Mouse (Mus musculus) neural tube, embryonic 12.5 days (tissue): Measurements from ENCODE around the gene Olfr1057. TPM values are rescaled to one million over a fixed set of nuclear protein-coding genes. Genes with fewer than 3 reads are reported as not detected.
"Not testable (repeated sequence)": the region's sequence is repeated elsewhere in the genome, so short reads cannot be mapped to it uniquely, and the experiment has no call there.

Experiments
- ATAC-seq: fragments of 200-750 bp; cut with Nextera tagmentation; 2 replicates; pipeline ENCODE4 v1.8.0; 2017; ENCODE audit warnings: low read depth, mild to moderate bottlenecking, moderate TSS enrichment, moderate library complexity; ENCODE audit not compliant: low FRiP score
- H3K27ac ChIP-seq: fragments of 300-500 bp; sonication (generic); 2 replicates; pipeline ENCODE4 v1.5.1; 2016
- H3K27me3 ChIP-seq: fragments of 300-500 bp; sonication (generic); replicated peaks from 2 replicates; pipeline ENCODE4 v1.6.1; 2016; ENCODE audit warnings: mild to moderate bottlenecking
- H3K36me3 ChIP-seq: fragments of 300-500 bp; sonication (generic); 2 replicates; pipeline ENCODE4 v1.6.1; 2016; ENCODE audit warnings: mild to moderate bottlenecking
- H3K4me1 ChIP-seq: fragments of 300-500 bp; sonication (generic); 2 replicates; pipeline ENCODE4 v1.6.1; 2016
- H3K4me2 ChIP-seq: fragments of 300-500 bp; sonication (generic); replicated peaks from 2 replicates; pipeline ENCODE4 v1.6.1; 2016; ENCODE audit warnings: mild to moderate bottlenecking
- H3K4me3 ChIP-seq: fragments of 300-500 bp; sonication (generic); 2 replicates; pipeline ENCODE4 v1.5.1; 2016
- H3K9ac ChIP-seq: fragments of 300-500 bp; sonication (generic); 2 replicates; pipeline ENCODE4 v1.6.1; 2016; ENCODE audit warnings: mild to moderate bottlenecking
- H3K9me3 ChIP-seq: fragments of 300-500 bp; sonication (generic); 2 replicates; pipeline ENCODE4 v1.6.1; 2016; ENCODE audit warnings: mild to moderate bottlenecking
- WGBS: fragments of 180-500 bp; shearing (Covaris S2); methylation state at CpG from one replicate; pipeline ENCODE4 v1.1.7; 2016; 5-methylcytosine and 5-hydroxymethylcytosine counted together
- polyA plus RNA-seq: library from polyadenylated mRNA; unstranded; fragments of >200 nt; fragmentation: Nextera tagmentation; extraction: Ambion mirVana; gene quantifications from 2 replicates; pipeline ENCODE4 v1.2.1, GENCODE M21; 2016

Olfr1057 gene
- not detected in 2 replicates for polyA plus RNA-seq

- Histone ChIP-seq H3K4me2 (no peak within 1 kb of the TSS), H3K9me3 (no peaks in the 10 kb centered on the region), H3K4me1 (no peaks in the 10 kb centered on the region), H3K27me3 (no peaks in the 10 kb centered on the region), H3K9ac (no peak within 1 kb of the TSS), H3K27ac (no peak within 1 kb of the TSS), H3K36me3 (no peaks in the 10 kb centered on the region), H3K4me3 (no peak within 1 kb of the TSS)
- ATAC-seq = no peak
Measured at GRCm38 (mm10) chr2:86378293-86378692, at the start of gene Olfr1057. Gene Olfr1057, minus strand, starts transcription at chr2:86378393.

- H3K27me3 ChIP-seq, H3K9ac ChIP-seq, ATAC-seq, H3K4me2 ChIP-seq, H3K9me3 ChIP-seq, H3K36me3 ChIP-seq, H3K4me3 ChIP-seq, H3K27ac ChIP-seq, H3K4me1 ChIP-seq: not testable (repeated sequence)
Measured at GRCm38 (mm10) chr2:86426649-86427048, 48.5 kb upstream of the Olfr1057 start, which contains the start of gene Olfr1062. Gene Olfr1062, minus strand, starts transcription at chr2:86426749.

GRCm38 (mm10) chr2:86413950-86414349 is 35.8 kb upstream of the Olfr1057 start, which contains the start of gene Olfr1061:
Gene Olfr1061, minus strand, starts transcription at chr2:86414050.
- no peaks in the 10 kb centered on the region for H3K4me1 ChIP-seq
- no peak within 1 kb of the TSS for H3K9ac ChIP-seq
- WGBS = 86% methylated on average over 1 of the region's 1 CpGs
- H3K9me3 ChIP-seq = no peaks in the 10 kb centered on the region
- no peaks in the 10 kb centered on the region for H3K27me3 ChIP-seq
- H3K27ac ChIP-seq = no peak within 1 kb of the TSS
- no peak for ATAC-seq
- no peak within 1 kb of the TSS for H3K4me2 ChIP-seq
- H3K4me3 ChIP-seq = no peak within 1 kb of the TSS
- H3K36me3 ChIP-seq = no peaks in the 10 kb centered on the region

GRCm38 (mm10) chr2:86395114-86395513 is 16.9 kb upstream of the Olfr1057 start:
- WGBS = 95% methylated on average over 2 of the region's 2 CpGs
- H3K4me3 ChIP-seq = no peak overlapping the region
- no peaks in the 10 kb centered on the region for H3K27me3 ChIP-seq
- no peak for ATAC-seq
- no peak overlapping the region for H3K4me2 ChIP-seq
- H3K27ac ChIP-seq = no peak overlapping the region
- H3K4me1 ChIP-seq = no peaks in the 10 kb centered on the region
- H3K36me3 ChIP-seq = no peaks in the 10 kb centered on the region
- no peaks in the 10 kb centered on the region for H3K9me3 ChIP-seq
- no peak overlapping the region for H3K9ac ChIP-seq

- not testable (repeated sequence) for H3K9ac ChIP-seq, H3K4me3 ChIP-seq, H3K4me2 ChIP-seq, H3K9me3 ChIP-seq, ATAC-seq, H3K27ac ChIP-seq, H3K4me1 ChIP-seq, H3K36me3 ChIP-seq, H3K27me3 ChIP-seq
Measured at GRCm38 (mm10) chr2:86388461-86388860, 10.3 kb upstream of the Olfr1057 start, which contains the start of gene Olfr1058. Gene Olfr1058, minus strand, starts transcription at chr2:86388561.

GRCm38 (mm10) chr2:86366342-86366741 is 11.9 kb downstream of the Olfr1057 start:
- no CpG with 5 or more reads among the region's 6 CpGs for WGBS
- not testable (repeated sequence) for H3K36me3 ChIP-seq, H3K9ac ChIP-seq, H3K4me2 ChIP-seq, H3K4me3 ChIP-seq, H3K27ac ChIP-seq, H3K4me1 ChIP-seq, ATAC-seq, H3K27me3 ChIP-seq, H3K9me3 ChIP-seq

- Histone ChIP-seq H3K4me2 (no peak within 1 kb of the TSS), H3K36me3 (no peaks in the 10 kb centered on the region), H3K4me1 (no peaks in the 10 kb centered on the region), H3K27me3 (no peaks in the 10 kb centered on the region), H3K27ac (no peak within 1 kb of the TSS), H3K4me3 (no peak within 1 kb of the TSS), H3K9me3 (no peaks in the 10 kb centered on the region), H3K9ac (no peak within 1 kb of the TSS)
- no peak for ATAC-seq
Measured at GRCm38 (mm10) chr2:86362369-86362768, 15.8 kb downstream of the Olfr1057 start, which contains the start of gene Olfr1056. Gene Olfr1056, minus strand, starts transcription at chr2:86362469.

- not testable (repeated sequence) for H3K36me3 ChIP-seq, H3K4me3 ChIP-seq, H3K27ac ChIP-seq, H3K9me3 ChIP-seq, H3K4me2 ChIP-seq, ATAC-seq, H3K27me3 ChIP-seq, H3K4me1 ChIP-seq, H3K9ac ChIP-seq
- WGBS = 89% methylated on average over 1 of the region's 1 CpGs
Measured at GRCm38 (mm10) chr2:86351751-86352150, 26.4 kb downstream of the Olfr1057 start.

- Histone ChIP-seq H3K27me3 (no peaks in the 10 kb centered on the region), H3K9ac (no peak within 1 kb of the TSS), H3K36me3 (no peaks in the 10 kb centered on the region), H3K4me1 (no peaks in the 10 kb centered on the region), H3K4me3 (no peak within 1 kb of the TSS), H3K9me3 (no peaks in the 10 kb centered on the region), H3K27ac (no peak within 1 kb of the TSS), H3K4me2 (no peak within 1 kb of the TSS)
- ATAC-seq = no peak
- WGBS = 92% methylated on average over 5 of the region's 5 CpGs
Measured at GRCm38 (mm10) chr2:86350184-86350583, 28.0 kb downstream of the Olfr1057 start, which contains the start of gene Olfr1055. Gene Olfr1055, minus strand, starts transcription at chr2:86350284.

- Histone ChIP-seq H3K36me3 (no peaks in the 10 kb centered on the region), H3K4me1 (no peaks in the 10 kb centered on the region), H3K9ac (no peak within 1 kb of the TSS), H3K9me3 (no peaks in the 10 kb centered on the region), H3K4me3 (no peak within 1 kb of the TSS), H3K27ac (no peak within 1 kb of the TSS), H3K4me2 (no peak within 1 kb of the TSS), H3K27me3 (no peaks in the 10 kb centered on the region)
- WGBS = 85% methylated on average over 3 of the region's 3 CpGs
- ATAC-seq = no peak
Measured at GRCm38 (mm10) chr2:86335333-86335732, 42.9 kb downstream of the Olfr1057 start, which contains the start of gene Olfr1054. Gene Olfr1054, minus strand, starts transcription at chr2:86335433.

Other genes starting within 250 kb of the Olfr1057 start
- gene Olfr1039, start 242.5 kb downstream of the Olfr1057 start, polyA plus RNA-seq = not detected in 2 replicates
- not detected in 2 replicates for gene Olfr1040, start 231.7 kb downstream of the Olfr1057 start, polyA plus RNA-seq
- not detected in 2 replicates for gene Olfr1042, start 216.6 kb downstream of the Olfr1057 start, polyA plus RNA-seq
- gene Olfr1043, start 210.9 kb downstream of the Olfr1057 start, polyA plus RNA-seq = not detected in 2 replicates
- not detected in 2 replicates for gene Olfr1044, start 200.6 kb downstream of the Olfr1057 start, polyA plus RNA-seq
- gene Olfr52, start 192.7 kb downstream of the Olfr1057 start, polyA plus RNA-seq = not detected in 2 replicates
- gene Olfr1045, start 175.4 kb downstream of the Olfr1057 start, polyA plus RNA-seq = not detected in 2 replicates
- not detected in 2 replicates for gene Olfr1046, start 159.1 kb downstream of the Olfr1057 start, polyA plus RNA-seq
- not detected in 2 replicates for gene Olfr1047, start 147.0 kb downstream of the Olfr1057 start, polyA plus RNA-seq
- gene Olfr1048, start 138.1 kb downstream of the Olfr1057 start, polyA plus RNA-seq = not detected in 2 replicates
- not detected in 2 replicates for gene Olfr1049, start 120.1 kb downstream of the Olfr1057 start, polyA plus RNA-seq
- not detected in 2 replicates for gene Olfr1051, start 99.3 kb downstream of the Olfr1057 start, polyA plus RNA-seq
- not detected in 2 replicates for gene Olfr1052, start 85.9 kb downstream of the Olfr1057 start, polyA plus RNA-seq
- gene Olfr1053, start 63.1 kb downstream of the Olfr1057 start, polyA plus RNA-seq = not detected in 2 replicates
- gene Olfr1054, start 43.0 kb downstream of the Olfr1057 start, polyA plus RNA-seq = not detected in 2 replicates
- gene Olfr1055, start 28.1 kb downstream of the Olfr1057 start, polyA plus RNA-seq = not detected in 2 replicates
- not detected in 2 replicates for gene Olfr1056, start 15.9 kb downstream of the Olfr1057 start, polyA plus RNA-seq
- not detected in 2 replicates for gene Olfr1058, start 10.2 kb upstream of the Olfr1057 start, polyA plus RNA-seq
- gene Olfr1061, start 35.7 kb upstream of the Olfr1057 start, polyA plus RNA-seq = not detected in 2 replicates
- gene Olfr1062, start 48.4 kb upstream of the Olfr1057 start, polyA plus RNA-seq = not detected in 2 replicates
- not detected in 2 replicates for gene Olfr1065, start 72.2 kb upstream of the Olfr1057 start, polyA plus RNA-seq
- not detected in 2 replicates for gene Olfr1066, start 77.9 kb upstream of the Olfr1057 start, polyA plus RNA-seq
- gene Olfr228, start 109.0 kb upstream of the Olfr1057 start, polyA plus RNA-seq = not detected in 2 replicates
- gene Olfr1076, start 130.1 kb upstream of the Olfr1057 start, polyA plus RNA-seq = not detected in 2 replicates
- gene Olfr1079, start 164.1 kb upstream of the Olfr1057 start, polyA plus RNA-seq = not detected in 2 replicates
- gene Olfr1080, start 179.8 kb upstream of the Olfr1057 start, polyA plus RNA-seq = not detected in 2 replicates
- gene Olfr1082, start 220.6 kb upstream of the Olfr1057 start, polyA plus RNA-seq = not detected in 2 replicates